Mouse (Mus musculus) G1E (cell line): ENCODE data around the gene Plch2. TPM values are rescaled to one million over a fixed set of nuclear protein-coding genes. Genes with fewer than 3 reads are reported as not detected.

Source experiments
- ATAC-seq: 2 replicates; pipeline ENCODE4 v1.8.0; 2016; ENCODE audit warnings: mild to moderate bottlenecking; ENCODE audit not compliant: insufficient number of reproducible peaks, poor library complexity, low FRiP score, severe bottlenecking; ENCODE audit errors: extremely low read depth
- DNase-seq: peaks from one replicate; pipeline ENCODE4 v3.0.0; 2012; ENCODE audit warnings: low spot score
- H3K27me3 ChIP-seq: 2 replicates; pipeline ENCODE4 v1.6.1; 2012; ENCODE audit warnings: mild to moderate bottlenecking, low read length, inconsistent platforms; ENCODE audit not compliant: insufficient read depth
- H3K36me3 ChIP-seq: replicated peaks from 2 replicates; pipeline ENCODE3; 2012; ENCODE audit warnings: mild to moderate bottlenecking, inconsistent platforms
- H3K4me1 ChIP-seq: 2 replicates; pipeline ENCODE4 v1.6.1; 2012; ENCODE audit warnings: low read depth, low read length, inconsistent platforms, mixed read lengths; ENCODE audit not compliant: insufficient read depth
- H3K4me3 ChIP-seq: 2 replicates; pipeline ENCODE4 v1.5.1; 2012; ENCODE audit warnings: low read depth, mild to moderate bottlenecking, inconsistent platforms, low read length, moderate library complexity, mixed read lengths
- H3K9me3 ChIP-seq: replicated peaks from 2 replicates; pipeline ENCODE4 v1.6.1; 2012; ENCODE audit warnings: inconsistent platforms
- CTCF ChIP-seq: IDR thresholded peaks from 2 replicates; pipeline ENCODE4 v1.5.1; 2012; ENCODE audit warnings: low read depth, low read length, inconsistent platforms, mixed read lengths
- GATA1 ChIP-seq: IDR thresholded peaks from 2 replicates; pipeline ENCODE4 v1.6.1; 2012; ENCODE audit warnings: borderline replicate concordance, low read length, inconsistent platforms, mixed read lengths
- GATA2 ChIP-seq: IDR thresholded peaks from 2 replicates; pipeline ENCODE4 v1.6.1; 2012; ENCODE audit warnings: low read depth, low read length, inconsistent platforms, borderline replicate concordance
- POLR2AphosphoS5 ChIP-seq: IDR thresholded peaks from 2 replicates; pipeline ENCODE4 v1.6.1; 2012; ENCODE audit warnings: low read depth, low read length, inconsistent platforms; ENCODE audit not compliant: insufficient replicate concordance
- TAL1 ChIP-seq: conservative IDR thresholded peaks from 2 replicates; pipeline ENCODE4 v1.6.1; 2012; ENCODE audit warnings: low read depth, low read length, inconsistent platforms, mixed read lengths
- polyA plus RNA-seq: library from polyadenylated mRNA; stranded (reverse); fragments of >175 nt; gene quantifications from 2 replicates; pipeline ENCODE4 v1.2.3, GENCODE M21; 2012
- total RNA-seq, 2 experiments: library from RNA; stranded (forward) in 1 of 2; stranded (reverse) in 1 of 2; fragments of 200-1000 nt in 1 of 2; fragments of >200 nt in 1 of 2; fragmentation: Nextera tagmentation in 1 of 2; gene quantifications; 2 replicates each; pipeline ENCODE4 v1.2.3; 2014 to 2017

The Plch2 gene
- total and polyA plus RNA-seq, 3 experiments: 0.22 to 1.5 (median 0.61) TPM

DNA sequence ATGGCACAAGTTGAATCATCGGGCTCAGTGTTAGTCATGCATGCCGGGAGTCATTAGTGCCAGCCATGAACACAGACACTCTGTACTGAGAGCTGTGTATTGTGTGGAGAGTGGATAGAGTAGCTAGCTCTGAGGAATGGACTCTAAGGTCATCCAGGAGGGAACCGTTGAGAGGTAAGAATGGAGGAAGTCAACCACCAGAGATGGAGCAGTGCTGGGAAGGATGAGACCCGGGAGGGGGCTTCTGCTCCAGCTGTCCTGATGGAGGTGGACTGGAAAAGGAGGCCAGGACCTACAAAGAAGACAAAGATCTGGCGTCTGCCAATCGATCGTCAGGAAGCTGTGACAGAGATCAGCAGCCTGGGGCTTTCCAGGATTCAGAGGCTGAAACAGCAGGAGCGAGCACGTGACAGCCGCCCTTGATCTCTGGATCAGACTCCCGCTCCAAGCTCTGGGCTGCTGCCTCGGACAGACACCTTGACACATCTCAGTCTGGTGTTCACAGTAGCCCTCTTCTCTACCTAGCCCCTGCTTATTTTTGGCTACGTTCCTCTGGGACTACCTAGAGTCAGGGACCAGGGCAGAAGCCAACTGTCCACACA lies 123.2 kb downstream of the Plch2 start:
- Histone ChIP-seq H3K4me3 (no peak overlapping the region), H3K36me3 (no peaks in the 10 kb centered on the region), H3K4me1 (peaks cover 28% of the 10 kb centered on the region), H3K9me3 (no peaks in the 10 kb centered on the region), H3K27me3 (peaks cover 12% of the 10 kb centered on the region)
- ATAC-seq (no peak), DNase-seq (no peak)
- TF ChIP-seq GATA1 (no peak), CTCF (no peak), TAL1 (no peak), POLR2AphosphoS5 (no peak), GATA2 (no peak)

Other genes starting within 250 kb of the Plch2 start
- not detected in 2 replicates for gene Ttc34, start 219.3 kb downstream of the Plch2 start, total RNA-seq (2014; fragmentation: Nextera tagmentation)
- gene Ttc34, start 219.3 kb downstream of the Plch2 start, total RNA-seq (2017): 0.05 TPM in 1 of 2 replicates, not detected in the other
- gene Ttc34, start 219.3 kb downstream of the Plch2 start, polyA plus RNA-seq: not detected in 2 replicates
- not detected in 2 replicates for gene Mmel1, start 187.2 kb downstream of the Plch2 start, total RNA-seq (2014; fragmentation: Nextera tagmentation)
- 0.22 TPM in 1 of 2 replicates, not detected in the other for gene Mmel1, start 187.2 kb downstream of the Plch2 start, total RNA-seq (2017)
- 0.03 and 0.06 TPM in 2 replicates for gene Mmel1, start 187.2 kb downstream of the Plch2 start, polyA plus RNA-seq
- not detected in 2 replicates for gene Fam213b, start 157.6 kb downstream of the Plch2 start, total RNA-seq (2014; fragmentation: Nextera tagmentation)
- not detected in 2 replicates for gene Fam213b, start 157.6 kb downstream of the Plch2 start, total RNA-seq (2017)
- not detected in 2 replicates for gene Fam213b, start 157.6 kb downstream of the Plch2 start, polyA plus RNA-seq
- 45.1 and 131 TPM in 2 replicates for gene Tnfrsf14, start 128.2 kb downstream of the Plch2 start, total RNA-seq (2014; fragmentation: Nextera tagmentation)
- gene Tnfrsf14, start 128.2 kb downstream of the Plch2 start, total RNA-seq (2017): 23.9 and 27.7 TPM in 2 replicates
- gene Tnfrsf14, start 128.2 kb downstream of the Plch2 start, polyA plus RNA-seq: 3.5 and 7.2 TPM in 2 replicates
- not detected in 2 replicates for gene Hes5, start 95.9 kb downstream of the Plch2 start, total RNA-seq (2014; fragmentation: Nextera tagmentation)
- not detected in 2 replicates for gene Hes5, start 95.9 kb downstream of the Plch2 start, total RNA-seq (2017)
- not detected in 2 replicates for gene Hes5, start 95.9 kb downstream of the Plch2 start, polyA plus RNA-seq
- gene Pank4, start 92.7 kb downstream of the Plch2 start, total RNA-seq (2014; fragmentation: Nextera tagmentation): 33.4 and 39.3 TPM in 2 replicates
- gene Pank4, start 92.7 kb downstream of the Plch2 start, total RNA-seq (2017): 41.6 and 45.2 TPM in 2 replicates
- 30.0 and 34.2 TPM in 2 replicates for gene Pank4, start 92.7 kb downstream of the Plch2 start, polyA plus RNA-seq
- 15.9 and 21.1 TPM in 2 replicates for gene Pex10, start 10.2 kb upstream of the Plch2 start, total RNA-seq (2014; fragmentation: Nextera tagmentation)
- gene Pex10, start 10.2 kb upstream of the Plch2 start, total RNA-seq (2017): 23.2 and 23.4 TPM in 2 replicates
- 30.3 and 40.2 TPM in 2 replicates for gene Pex10, start 10.2 kb upstream of the Plch2 start, polyA plus RNA-seq
- 209 TPM in 2 replicates for gene Rer1, start 29.6 kb upstream of the Plch2 start, total RNA-seq (2014; fragmentation: Nextera tagmentation)
- gene Rer1, start 29.6 kb upstream of the Plch2 start, total RNA-seq (2017): 212 and 216 TPM in 2 replicates
- gene Rer1, start 29.6 kb upstream of the Plch2 start, polyA plus RNA-seq: 123 and 125 TPM in 2 replicates
- 2.3 and 4.2 TPM in 2 replicates for gene Morn1, start 29.8 kb upstream of the Plch2 start, total RNA-seq (2014; fragmentation: Nextera tagmentation)
- gene Morn1, start 29.8 kb upstream of the Plch2 start, total RNA-seq (2017): 5.3 and 7.2 TPM in 2 replicates
- 1.8 and 2.9 TPM in 2 replicates for gene Morn1, start 29.8 kb upstream of the Plch2 start, polyA plus RNA-seq
- gene Ski, start 165.8 kb upstream of the Plch2 start, total RNA-seq (2014; fragmentation: Nextera tagmentation): 58.4 and 67.3 TPM in 2 replicates
- gene Ski, start 165.8 kb upstream of the Plch2 start, total RNA-seq (2017): 15.3 and 16.9 TPM in 2 replicates
- gene Ski, start 165.8 kb upstream of the Plch2 start, polyA plus RNA-seq: 40.7 and 42.4 TPM in 2 replicates
- gene Faap20, start 193.0 kb upstream of the Plch2 start, total RNA-seq (2014; fragmentation: Nextera tagmentation): 24.4 and 24.9 TPM in 2 replicates
- gene Faap20, start 193.0 kb upstream of the Plch2 start, total RNA-seq (2017): 23.5 and 29.3 TPM in 2 replicates
- gene Faap20, start 193.0 kb upstream of the Plch2 start, polyA plus RNA-seq: 43.5 and 45.5 TPM in 2 replicates